Mouse (Mus musculus) colon, adult 2 months (tissue): ENCODE measurements around the gene Olfr930. TPM values are rescaled to one million over a fixed set of nuclear protein-coding genes. Genes with fewer than 3 reads are reported as not detected.

Experiments used
- polyA plus RNA-seq: library from polyadenylated mRNA; depleted of rRNA; stranded (reverse); fragments of >200 nt; gene quantifications from 2 replicates; pipeline ENCODE4 v1.2.3, GENCODE M21; 2012; rRNA removed

Gene Olfr930
- polyA plus RNA-seq, result not detected in 2 replicates

DNA sequence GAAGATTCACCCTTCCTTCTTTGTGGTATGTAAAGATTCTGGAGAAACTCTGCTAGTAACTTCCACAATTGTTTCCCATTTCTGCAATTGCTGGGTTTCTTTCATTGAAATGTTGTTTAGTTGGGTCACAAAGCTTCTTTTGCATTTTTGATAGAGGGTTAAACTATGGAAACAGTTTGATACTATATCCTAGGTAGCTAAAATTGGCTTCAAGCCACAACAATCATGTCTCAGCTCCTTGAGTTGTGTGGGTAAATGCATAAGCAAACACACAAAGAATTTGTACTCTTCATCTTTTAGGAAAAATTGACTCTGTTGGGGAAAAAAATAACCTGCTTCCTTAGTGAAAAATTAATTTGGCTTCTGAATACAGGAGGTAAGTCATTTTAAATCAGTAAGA lies at the start of gene Olfr930:
Gene Olfr930, plus strand, starts transcription at position 301 of the 400 bp plus-strand sequence.

GRCm38 (mm10) chr9:38972013-38972412 lies 42.4 kb downstream of the Olfr930 start, which contains the start of gene Olfr933:
Olfr933 (plus strand) TSS chr9:38972313.

Other genes with a start within 250 kb of the Olfr930 start
- not detected in 2 replicates for gene Olfr919, start 226.1 kb upstream of the Olfr930 start, polyA plus RNA-seq
- 10.5 and 11.0 TPM in 2 replicates for gene Vwa5a, start 211.5 kb upstream of the Olfr930 start, polyA plus RNA-seq
- gene Olfr920, start 177.5 kb upstream of the Olfr930 start, polyA plus RNA-seq, result 0.05 and 0.07 TPM in 2 replicates
- not detected in 2 replicates for gene Olfr921, start 156.7 kb upstream of the Olfr930 start, polyA plus RNA-seq
- not detected in 2 replicates for gene Olfr922, start 115.2 kb upstream of the Olfr930 start, polyA plus RNA-seq
- not detected in 2 replicates for gene Olfr923, start 103.3 kb upstream of the Olfr930 start, polyA plus RNA-seq
- not detected in 2 replicates for gene Olfr924, start 85.4 kb upstream of the Olfr930 start, polyA plus RNA-seq
- not detected in 2 replicates for gene Olfr26, start 74.7 kb upstream of the Olfr930 start, polyA plus RNA-seq
- not detected in 2 replicates for gene Olfr926, start 52.7 kb upstream of the Olfr930 start, polyA plus RNA-seq
- gene Olfr933, start 42.5 kb downstream of the Olfr930 start, polyA plus RNA-seq, result not detected in 2 replicates
- not detected in 2 replicates for gene Olfr934, start 58.5 kb downstream of the Olfr930 start, polyA plus RNA-seq
- gene Olfr935, start 69.9 kb downstream of the Olfr930 start, polyA plus RNA-seq, result not detected in 2 replicates
- gene Olfr146, start 93.6 kb downstream of the Olfr930 start, polyA plus RNA-seq, result not detected in 2 replicates
- gene Olfr937, start 135.1 kb downstream of the Olfr930 start, polyA plus RNA-seq, result not detected in 2 replicates
- gene Olfr938, start 149.1 kb downstream of the Olfr930 start, polyA plus RNA-seq, result not detected in 2 replicates
- gene Olfr27, start 198.3 kb downstream of the Olfr930 start, polyA plus RNA-seq, result not detected in 2 replicates
- not detected in 2 replicates for gene Olfr943, start 236.5 kb downstream of the Olfr930 start, polyA plus RNA-seq